Mouse (Mus musculus): ENCODE results near the gene Ssty1. TPM values are rescaled to one million over a fixed set of nuclear protein-coding genes. Genes with fewer than 3 reads are reported as not detected.

Ssty1 gene
- polyA plus RNA-seq (2014; fragmentation: Illumina TruSeq; extraction: RNeasy Lipid Tissue Mini Kit (QIAGEN cat#74804); ENCODE audit: low replicate concordance), result not detected

GRCm38 (mm10) chrY:18088816-18089215, at the start of gene Ssty1:
Ssty1 (plus strand) TSS chrY:18089116.

GRCm38 (mm10) chrY:18061712-18062111, 27.2 kb upstream of the Ssty1 start, which contains the start of gene Gm21764:
Gm21764 (minus strand) TSS chrY:18061812.

Other genes starting within 250 kb of the Ssty1 start
- gene Gm21904, start 242.8 kb upstream of the Ssty1 start, polyA plus RNA-seq (2014; fragmentation: Illumina TruSeq; extraction: RNeasy Lipid Tissue Mini Kit (QIAGEN cat#74804); ENCODE audit: low replicate concordance), result not detected
- not detected for gene Gm20772, start 214.4 kb upstream of the Ssty1 start, polyA plus RNA-seq (2014; fragmentation: Illumina TruSeq; extraction: RNeasy Lipid Tissue Mini Kit (QIAGEN cat#74804); ENCODE audit: low replicate concordance)
- gene Gm20831, start 214.4 kb upstream of the Ssty1 start, polyA plus RNA-seq (2014; fragmentation: Illumina TruSeq; extraction: RNeasy Lipid Tissue Mini Kit (QIAGEN cat#74804); ENCODE audit: low replicate concordance), result not detected
- gene Srsy, start 151.8 kb upstream of the Ssty1 start, polyA plus RNA-seq (2014; fragmentation: Illumina TruSeq; extraction: RNeasy Lipid Tissue Mini Kit (QIAGEN cat#74804); ENCODE audit: low replicate concordance), result not detected
- not detected for gene Gm21764, start 27.3 kb upstream of the Ssty1 start, polyA plus RNA-seq (2014; fragmentation: Illumina TruSeq; extraction: RNeasy Lipid Tissue Mini Kit (QIAGEN cat#74804); ENCODE audit: low replicate concordance)